Mouse (Mus musculus) MEL-GATA-1-ER (cell line): ENCODE results near the gene Rgs6.

ENCODE experiments used
- DNase-seq: peaks from one replicate; pipeline ENCODE4 v3.0.0-alpha.2; 2012; ENCODE audit warnings: low read depth; ENCODE audit errors: extremely low read depth

Rgs6 gene

GRCm38 (mm10) chr12:83033171-83033835 lies 445.2 kb downstream of the Rgs6 start:
- no peak for DNase-seq

GRCm38 (mm10) chr12:83034859-83035569 lies 446.9 kb downstream of the Rgs6 start:
- DNase-seq, result no peak

- DNase-seq, result no peak
Observed at GRCm38 (mm10) chr12:83037798-83038560, 449.9 kb downstream of the Rgs6 start.

DNA sequence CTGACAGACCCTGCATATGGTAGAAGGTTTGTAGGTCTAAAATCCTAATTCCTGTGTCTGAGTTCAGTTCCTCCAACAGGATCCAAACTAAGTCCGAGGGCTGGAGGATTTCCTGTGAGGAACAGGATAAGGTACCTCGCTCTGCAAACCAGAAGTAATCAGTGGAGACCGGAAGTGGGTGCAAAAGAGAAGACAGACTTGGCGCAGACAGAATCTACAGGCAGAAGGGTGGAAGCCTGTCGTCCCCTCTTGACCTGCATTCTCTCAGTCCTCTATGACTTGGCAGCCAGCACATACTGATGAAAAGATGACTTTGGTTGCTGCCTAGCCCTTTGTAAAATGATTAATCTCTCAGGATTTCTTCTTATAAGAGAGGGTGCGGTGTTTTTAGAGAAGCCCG lies 450.7 kb downstream of the Rgs6 start:
- DNase-seq, result no peak

- DNase-seq, result no peak
Observed at GRCm38 (mm10) chr12:83039859-83040258, 451.8 kb downstream of the Rgs6 start.

GRCm38 (mm10) chr12:83043980-83044620 lies 456.0 kb downstream of the Rgs6 start:
- DNase-seq, result no peak

DNA sequence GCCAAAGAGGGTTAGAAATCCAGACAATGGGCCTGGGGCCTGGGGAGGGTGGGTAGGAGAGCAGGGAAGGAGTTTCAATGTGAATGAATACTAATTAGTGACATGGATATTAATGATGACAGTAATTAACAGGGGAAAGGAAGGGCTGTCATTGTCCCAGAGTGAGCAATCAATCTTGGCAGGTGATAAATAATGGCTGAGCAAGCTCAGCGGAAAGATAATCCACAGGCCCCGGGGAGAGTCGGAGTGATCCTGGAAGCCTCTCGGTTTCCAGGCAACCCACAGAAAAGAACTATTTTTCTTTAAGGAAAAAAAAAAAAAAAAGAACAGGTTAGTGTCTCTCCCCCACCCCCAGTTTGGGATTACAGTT lies 456.5 kb downstream of the Rgs6 start:
- no peak for DNase-seq

DNA sequence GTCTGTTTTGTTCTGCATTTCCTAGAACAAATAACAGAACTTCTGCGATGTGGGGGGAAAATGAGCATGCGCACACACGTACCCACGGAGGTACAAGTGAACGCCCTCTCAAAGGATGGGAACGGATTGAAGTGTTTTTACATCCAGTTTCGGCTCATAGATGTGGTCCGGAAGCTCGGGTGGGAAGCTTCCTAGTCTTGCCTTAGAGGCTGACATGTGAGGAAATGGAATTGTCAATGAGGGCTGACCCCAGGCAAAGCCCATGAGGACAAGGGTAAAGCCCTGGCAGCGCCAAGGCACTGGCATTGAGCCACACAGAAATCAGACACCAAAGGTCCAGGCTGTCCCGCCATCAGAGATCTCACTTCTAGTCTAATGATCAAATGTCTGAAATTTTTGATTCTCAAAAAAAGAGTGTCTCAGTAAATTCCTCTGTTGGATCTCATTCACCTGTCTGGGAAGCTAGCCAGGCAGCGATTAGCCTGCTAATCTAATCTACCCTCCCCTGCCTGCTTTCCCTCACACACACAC lies 457.0 kb downstream of the Rgs6 start:
- DNase-seq, result no peak

DNA sequence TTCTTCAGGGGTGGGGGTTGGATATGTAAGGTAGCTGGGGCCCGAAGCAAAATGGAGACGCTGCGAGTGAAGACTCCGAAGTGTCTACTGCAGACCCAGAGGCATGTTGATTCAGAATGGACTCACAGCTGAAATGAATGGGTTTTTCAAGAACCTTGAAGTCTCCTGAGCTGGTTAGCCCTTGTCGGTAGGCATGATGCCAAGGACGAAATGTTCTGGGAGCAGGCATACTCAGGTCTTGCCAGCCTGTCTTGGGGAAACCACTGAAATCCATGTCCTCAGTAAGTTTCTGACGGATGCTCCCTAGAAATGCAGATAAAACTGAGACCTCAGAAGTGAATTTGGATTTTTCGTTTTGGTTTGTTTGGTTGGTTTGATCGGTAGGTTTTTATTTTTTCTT lies 458.6 kb downstream of the Rgs6 start:
- DNase-seq, result no peak

DNA sequence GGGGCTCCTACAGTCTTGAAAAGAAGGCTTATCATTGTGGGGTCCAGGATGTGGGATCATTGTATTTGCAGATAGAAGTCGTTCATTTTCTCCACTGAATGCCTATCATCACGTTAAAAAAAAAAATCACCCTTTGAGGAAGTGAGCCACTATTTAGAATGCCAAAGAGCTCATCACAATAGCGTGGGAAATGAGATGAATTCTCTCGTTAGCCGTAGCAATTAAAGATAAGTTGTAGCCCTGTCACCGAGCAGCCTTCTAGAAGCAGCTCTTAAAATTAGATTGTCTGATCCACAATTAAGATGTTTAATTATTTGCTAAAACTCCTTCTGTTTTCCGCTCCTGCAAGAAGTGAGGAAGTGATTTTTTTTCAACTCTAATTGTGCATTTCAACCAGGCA lies 459.6 kb downstream of the Rgs6 start:
- DNase-seq, result no peak

DNA sequence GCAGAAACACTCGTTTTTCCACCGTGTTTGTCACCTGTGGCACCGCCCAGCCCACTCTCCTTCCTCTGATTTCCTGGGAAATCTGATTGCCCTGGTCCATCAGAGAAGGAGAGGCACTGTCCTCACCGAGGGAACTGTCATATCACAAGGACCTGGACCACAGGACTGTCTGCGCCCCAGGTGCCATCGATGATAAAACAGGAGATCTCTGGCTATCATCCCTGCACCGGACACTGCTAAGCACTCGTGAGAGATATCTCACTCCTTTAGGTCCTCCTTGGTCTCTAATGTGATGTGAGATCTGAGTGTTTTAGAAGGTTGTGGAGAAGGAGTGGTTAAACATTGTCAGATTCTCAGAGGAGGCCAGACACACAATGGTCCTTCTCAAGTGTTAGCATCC lies 462.4 kb downstream of the Rgs6 start:
- no peak for DNase-seq

- no peak for DNase-seq
Observed at GRCm38 (mm10) chr12:83052391-83052790, 464.3 kb downstream of the Rgs6 start.

DNA sequence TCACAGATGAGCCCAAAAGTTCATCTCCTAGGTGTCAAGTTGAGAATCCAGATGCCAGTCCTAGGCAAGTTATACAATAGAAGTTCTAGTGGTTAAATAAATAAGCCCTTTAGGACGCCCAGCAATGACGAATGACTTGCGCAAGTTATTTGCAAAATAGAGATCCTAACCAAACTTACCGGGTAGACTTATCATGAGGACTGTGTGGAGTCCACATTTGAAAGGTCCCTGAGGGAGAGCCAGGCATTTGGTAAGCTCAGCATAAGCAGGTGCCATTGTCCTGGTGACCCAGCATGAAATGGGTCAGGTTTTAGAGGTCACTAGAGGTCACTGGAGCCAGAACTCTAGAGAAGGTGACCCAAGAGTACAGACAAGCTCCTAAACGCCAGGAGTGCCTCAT lies 467.6 kb downstream of the Rgs6 start:
- no peak for DNase-seq

- DNase-seq, result no peak
Observed at GRCm38 (mm10) chr12:83066426-83066825, 478.3 kb downstream of the Rgs6 start.

GRCm38 (mm10) chr12:83070848-83071247 lies 482.8 kb downstream of the Rgs6 start:
- DNase-seq, result no peak

DNA sequence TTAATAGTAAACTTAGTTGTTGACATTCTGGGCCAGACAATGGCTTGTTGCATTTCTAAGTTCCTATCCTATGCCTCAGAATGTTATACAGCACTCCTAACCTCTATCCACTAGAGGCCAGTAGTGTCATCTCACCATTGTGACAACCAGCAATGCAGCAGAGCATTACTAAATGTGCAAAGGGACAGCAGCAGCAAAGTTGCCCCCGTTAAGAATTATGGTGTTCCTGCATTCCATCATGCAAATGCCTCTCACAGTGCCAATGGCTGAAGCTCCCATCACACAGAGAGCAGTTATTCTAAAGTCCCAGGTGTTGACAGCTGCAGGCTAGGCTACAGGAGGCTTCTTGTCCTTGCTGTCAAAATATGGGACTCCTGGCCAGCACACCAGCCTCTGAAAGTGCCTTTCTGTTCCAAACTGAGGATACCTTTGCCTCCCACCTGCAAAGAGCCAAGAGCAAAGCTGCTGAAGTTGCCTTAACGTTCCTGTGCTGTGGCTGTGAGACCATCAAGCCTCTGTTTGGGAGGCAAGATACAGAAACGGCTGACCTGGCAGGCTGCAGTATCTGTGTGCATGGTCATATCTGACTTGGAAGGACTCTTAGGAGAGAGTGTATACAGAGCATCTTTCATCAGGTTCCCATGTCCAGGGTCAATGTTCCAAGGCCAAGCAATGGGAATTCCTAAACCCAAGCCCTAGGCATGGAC lies 484.2 kb downstream of the Rgs6 start:
- peak; percentile 68 for DNase-seq

GRCm38 (mm10) chr12:83072951-83073878 lies 485.1 kb downstream of the Rgs6 start:
- DNase-seq, result peak; percentile 97

GRCm38 (mm10) chr12:83073879-83074368 lies 485.8 kb downstream of the Rgs6 start:
- DNase-seq, result peak; percentile 78

GRCm38 (mm10) chr12:83076179-83076578 lies 488.1 kb downstream of the Rgs6 start:
- DNase-seq, result no peak

GRCm38 (mm10) chr12:83077486-83077885 lies 489.4 kb downstream of the Rgs6 start:
- peak; percentile 17 for DNase-seq
